Mouse (Mus musculus) CD8-positive naive resting alpha-beta T cell, adult 2 months (primary cell): ENCODE data around the gene Apopt1.
"Not testable (repeated sequence)": the region's sequence is repeated elsewhere in the genome, so short reads cannot be mapped to it uniquely, and the experiment has no call there.

Source experiments
- DNase-seq, 2 experiments: peaks; one replicate each; pipeline ENCODE4 v3.0.0; 2022; ENCODE audit warnings: low read depth in 2 of 2, low spot score in 2 of 2

The Apopt1 gene

DNA sequence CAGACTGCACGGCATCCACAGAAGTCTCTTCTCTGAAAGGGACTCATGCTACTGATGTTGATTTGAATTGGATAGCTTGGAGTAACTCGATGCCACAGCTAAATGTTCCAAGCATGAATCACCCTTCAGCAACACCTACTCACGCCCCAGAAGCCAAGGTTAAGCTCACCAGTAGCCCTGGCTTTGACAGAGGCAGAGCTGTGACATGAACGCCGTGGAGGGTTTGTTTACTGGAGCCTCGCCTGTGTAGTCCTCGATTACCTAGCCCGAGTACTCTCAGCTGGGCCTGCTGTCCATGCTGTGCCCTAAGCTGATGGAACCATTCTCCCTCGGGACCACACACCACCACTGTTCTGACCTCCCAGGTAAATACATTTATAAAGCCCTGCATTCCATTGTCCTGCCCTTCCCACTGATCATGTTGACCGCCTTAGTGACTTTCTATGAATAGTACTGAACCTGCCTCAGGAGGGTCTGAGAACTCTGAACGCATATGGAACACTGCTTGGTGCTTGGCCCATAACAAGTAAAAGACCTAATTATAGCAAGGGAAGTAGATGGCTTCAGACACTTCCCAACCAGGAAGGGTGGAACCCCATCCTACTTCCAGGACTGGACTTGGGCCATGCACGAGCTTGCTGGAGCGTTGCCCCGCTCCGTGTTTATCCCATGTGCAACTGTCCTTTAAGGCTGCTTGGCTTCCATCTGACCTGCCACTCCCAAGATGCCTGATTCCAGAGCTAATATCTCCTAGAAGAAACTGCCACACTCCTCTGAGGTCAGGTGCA is 7.7 kb upstream of the Apopt1 start:
- DNase-seq: no peak

GRCm38 (mm10) chr12:111708181-111708580 is 4.9 kb upstream of the Apopt1 start:
- no peak for DNase-seq

DNA sequence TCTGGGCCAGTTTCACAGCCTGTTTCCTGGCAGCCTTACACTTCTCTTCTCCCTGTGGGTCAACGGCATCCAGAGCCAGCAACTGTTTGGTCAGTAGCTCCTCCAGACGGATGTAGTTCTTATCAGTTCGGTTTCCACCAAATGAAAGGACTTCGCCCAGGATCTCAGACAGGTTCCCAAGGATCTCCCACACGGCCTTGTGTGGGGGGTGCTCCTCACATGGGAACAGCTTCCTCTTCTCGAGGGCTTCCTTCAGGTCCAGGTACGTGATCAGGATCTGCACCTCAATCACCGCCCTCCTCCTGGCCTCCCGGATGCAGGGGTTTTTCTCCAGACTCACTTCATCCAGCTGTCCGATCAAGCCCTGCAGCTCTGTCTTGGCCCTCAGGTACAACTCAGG is 3.0 kb upstream of the Apopt1 start:
- DNase-seq: no peak

DNA sequence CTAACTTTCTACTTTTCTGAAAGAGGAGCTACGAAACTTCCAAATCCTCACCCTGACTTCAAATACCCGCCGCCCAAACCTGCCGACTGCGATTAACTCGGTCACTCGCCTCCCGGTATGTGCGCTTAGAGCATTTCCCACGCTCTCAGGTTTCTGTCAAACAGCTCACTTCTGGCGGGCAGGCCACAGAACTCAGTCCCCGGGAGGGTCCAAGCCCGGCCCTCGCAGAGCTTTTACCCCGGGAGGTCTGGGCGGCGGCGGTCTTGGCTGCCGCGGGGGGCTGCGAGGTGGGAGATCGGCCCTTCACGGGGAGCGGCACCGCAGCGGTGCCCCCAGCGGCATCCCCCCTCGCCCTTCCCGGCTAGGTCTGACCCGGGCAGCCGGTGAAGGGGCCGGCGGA is 585 bp upstream of the Apopt1 start:
- peak in 1 of 2 experiments; percentile 18 for DNase-seq

- not testable (repeated sequence) for DNase-seq
Observed at GRCm38 (mm10) chr12:111713880-111714279, 819 bp downstream of the Apopt1 start.

DNA sequence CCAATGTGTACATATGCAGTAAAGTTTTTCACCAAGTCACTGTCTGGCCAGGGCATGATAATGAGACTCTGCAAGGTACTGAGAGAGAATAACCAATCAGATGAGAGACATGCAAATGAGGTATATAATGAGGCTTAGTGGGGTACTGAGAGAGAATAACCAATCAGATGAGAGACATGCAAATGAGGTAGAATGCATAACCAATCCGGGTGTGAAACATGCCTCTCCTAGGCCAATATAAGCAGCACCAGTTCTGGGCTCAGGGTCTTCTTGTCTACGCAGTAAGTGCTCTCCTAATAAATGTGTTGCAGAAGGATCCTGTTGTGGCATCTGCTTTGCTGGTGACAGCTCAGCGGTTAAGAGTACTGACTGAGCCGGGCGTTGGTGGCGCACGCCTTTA is 3.4 kb downstream of the Apopt1 start:
- no peak for DNase-seq

DNA sequence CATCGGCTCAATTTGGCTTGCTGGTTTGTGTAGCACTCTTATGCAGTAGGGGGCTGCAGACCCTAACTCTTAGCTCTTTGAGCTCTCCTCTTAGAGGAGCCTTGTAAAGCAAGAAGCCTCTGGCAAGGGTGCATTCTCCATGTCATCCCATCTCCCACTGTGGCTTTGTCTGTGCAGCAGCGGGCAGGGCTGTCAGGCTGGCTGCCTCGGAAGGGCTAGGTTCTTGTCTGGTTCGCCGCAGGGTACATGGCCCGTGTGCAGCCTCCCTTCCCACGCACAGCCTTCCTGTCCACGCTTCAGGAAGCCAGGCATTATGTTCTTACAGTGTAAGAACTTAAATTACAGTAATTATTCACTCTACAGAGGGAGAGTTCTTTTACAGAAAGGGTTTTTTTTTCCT is 5.6 kb downstream of the Apopt1 start:
- DNase-seq: no peak

DNA sequence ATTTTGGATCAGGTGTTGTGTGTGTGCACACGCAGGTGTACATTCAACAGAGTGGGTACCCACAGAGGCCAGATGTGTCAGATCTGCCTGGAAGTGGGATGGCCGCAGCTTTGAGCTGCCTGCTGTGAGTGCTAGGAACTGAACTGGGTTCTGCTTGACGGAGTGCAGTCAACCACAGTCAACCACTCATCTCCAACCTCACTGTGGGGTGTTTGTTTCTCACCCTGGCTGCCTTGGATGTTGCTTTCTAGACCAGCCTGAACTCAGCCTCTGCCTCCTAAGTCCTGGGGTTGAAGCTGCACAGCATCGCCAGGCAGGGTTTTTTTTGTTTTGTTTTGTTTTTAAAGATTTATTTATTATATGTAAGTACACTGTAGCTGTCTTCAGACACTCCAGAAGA is 7.2 kb downstream of the Apopt1 start:
- DNase-seq: no peak

DNA sequence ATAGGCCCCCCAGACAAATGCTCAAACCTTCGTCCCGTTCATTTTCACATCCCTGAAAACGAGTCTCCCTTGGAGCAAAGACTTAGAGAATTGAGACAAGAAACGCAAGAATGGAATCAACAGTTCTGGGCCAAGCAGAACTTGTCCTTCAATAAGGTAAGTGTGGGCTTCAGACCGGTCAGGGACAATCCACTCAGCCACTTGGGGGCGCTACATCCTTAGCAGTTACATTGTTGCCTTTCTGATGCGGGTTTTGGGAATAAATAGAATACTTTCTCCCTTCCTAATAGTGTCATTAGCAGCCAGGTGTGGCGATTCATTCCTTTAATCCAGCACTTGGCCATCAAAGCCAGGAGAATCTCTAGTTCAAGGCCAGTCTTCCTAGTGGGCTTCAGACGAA is 9.6 kb downstream of the Apopt1 start:
- DNase-seq: peak; percentile 13 to 32

GRCm38 (mm10) chr12:111724638-111725337 is 11.7 kb downstream of the Apopt1 start:
- DNase-seq: no peak

DNA sequence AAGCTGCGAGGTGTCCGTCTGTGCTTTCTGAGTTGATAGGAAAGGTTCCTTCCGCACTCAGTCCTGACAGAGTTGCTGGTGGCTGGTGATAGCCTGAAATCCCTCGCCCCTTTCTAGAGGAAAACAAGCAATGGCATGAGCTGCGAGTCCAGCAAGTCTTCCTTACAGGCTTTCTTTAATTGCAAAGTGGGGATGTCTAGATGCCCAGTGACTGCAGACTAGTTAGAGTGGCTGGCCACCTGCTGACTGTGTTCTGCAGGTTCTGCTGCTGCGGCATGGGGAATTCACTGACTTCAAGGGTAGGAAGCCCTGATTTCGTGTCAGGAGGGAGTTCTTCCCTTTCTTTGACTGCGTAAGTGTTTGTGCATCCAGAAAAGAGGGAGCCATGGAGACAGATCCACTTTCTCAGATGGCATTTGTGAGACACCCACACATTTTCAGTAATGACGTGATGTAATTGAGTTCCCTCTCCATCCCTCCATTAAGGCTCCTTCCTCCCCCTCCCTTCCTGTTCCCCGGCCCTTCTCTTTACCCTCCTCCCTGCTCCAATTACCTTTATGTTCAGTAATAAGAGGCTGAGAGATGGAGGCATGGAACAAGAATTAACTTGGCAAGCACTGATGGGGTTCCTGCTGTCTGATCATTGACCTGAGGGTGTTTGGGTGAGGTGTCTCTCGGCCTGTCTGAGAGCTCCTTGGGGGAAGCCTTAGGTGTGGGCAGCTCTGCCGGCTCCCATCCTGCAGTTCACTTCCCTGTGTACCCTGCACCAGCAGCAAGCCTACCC is 12.5 kb downstream of the Apopt1 start:
- no peak for DNase-seq

GRCm38 (mm10) chr12:111726122-111726463 is 13.0 kb downstream of the Apopt1 start:
- no peak for DNase-seq

- DNase-seq: no peak
Observed at GRCm38 (mm10) chr12:111727956-111728355, 14.9 kb downstream of the Apopt1 start.

GRCm38 (mm10) chr12:111731822-111732807 is 19.1 kb downstream of the Apopt1 start:
- DNase-seq: peak; percentile 67 to 79

- no peak for DNase-seq
Observed at GRCm38 (mm10) chr12:111732921-111733320, 19.9 kb downstream of the Apopt1 start.

GRCm38 (mm10) chr12:111734912-111735311 is 21.9 kb downstream of the Apopt1 start:
- DNase-seq: no peak

DNA sequence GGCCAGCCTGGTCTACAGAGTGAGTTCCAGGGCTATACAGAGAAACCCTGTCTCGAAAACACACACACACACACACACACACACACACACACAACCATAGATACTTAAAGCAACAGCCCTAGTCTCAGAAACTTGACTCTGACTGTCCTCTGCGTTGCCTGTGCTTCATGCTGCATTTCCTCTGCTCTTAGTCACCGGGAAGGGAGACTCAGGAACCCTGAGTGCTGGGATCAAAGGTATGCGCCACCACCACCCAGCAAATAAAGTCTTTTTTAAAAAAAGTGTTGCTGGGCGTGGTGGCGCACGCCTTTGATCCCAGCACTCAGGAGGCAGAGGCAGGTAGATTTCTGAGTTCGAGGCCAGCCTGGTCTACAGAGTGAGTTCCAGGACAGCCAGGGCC is 23.6 kb downstream of the Apopt1 start:
- DNase-seq: not testable (repeated sequence)

GRCm38 (mm10) chr12:111737370-111737769 is 24.3 kb downstream of the Apopt1 start:
- no peak for DNase-seq

DNA sequence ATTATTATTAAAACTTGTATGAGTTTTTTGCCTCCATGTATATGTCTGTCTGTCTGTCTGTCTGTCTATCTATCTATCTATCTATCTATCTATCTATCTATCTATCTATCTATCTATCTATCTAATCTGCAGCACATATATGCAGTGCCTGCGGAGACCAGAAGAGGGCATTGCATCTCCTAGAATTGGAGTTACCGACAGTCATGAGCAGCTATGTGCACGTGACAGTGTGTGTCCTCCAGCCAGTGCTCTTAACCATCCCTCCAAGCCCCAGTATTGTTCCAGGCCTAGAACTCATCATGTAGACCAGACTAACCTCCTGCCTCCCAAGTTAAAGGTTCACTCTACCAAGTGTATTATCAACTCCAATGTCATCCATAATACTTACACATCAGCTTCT is 25.7 kb downstream of the Apopt1 start:
- peak in 1 of 2 experiments; percentile 23 for DNase-seq

DNA sequence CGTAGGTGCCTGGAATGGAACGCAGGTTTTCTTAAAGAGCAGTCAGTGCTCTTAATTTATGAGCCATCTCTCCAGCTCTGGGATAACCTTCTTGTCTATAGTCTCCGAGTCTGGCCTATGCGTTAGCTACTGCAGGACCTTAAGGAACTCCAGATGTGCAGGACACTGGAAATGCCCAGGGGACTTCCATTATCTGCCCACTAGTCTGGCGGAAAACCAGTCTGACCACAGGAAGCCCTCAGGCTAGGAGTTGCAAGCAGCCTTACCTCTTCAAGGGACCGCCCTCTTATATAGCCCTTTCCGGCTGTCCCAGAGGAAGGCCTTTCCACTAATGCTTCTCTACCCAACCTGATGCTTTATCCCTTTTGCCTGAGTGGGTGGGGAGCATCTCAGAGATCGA is 28.3 kb downstream of the Apopt1 start:
- DNase-seq: no peak

DNA sequence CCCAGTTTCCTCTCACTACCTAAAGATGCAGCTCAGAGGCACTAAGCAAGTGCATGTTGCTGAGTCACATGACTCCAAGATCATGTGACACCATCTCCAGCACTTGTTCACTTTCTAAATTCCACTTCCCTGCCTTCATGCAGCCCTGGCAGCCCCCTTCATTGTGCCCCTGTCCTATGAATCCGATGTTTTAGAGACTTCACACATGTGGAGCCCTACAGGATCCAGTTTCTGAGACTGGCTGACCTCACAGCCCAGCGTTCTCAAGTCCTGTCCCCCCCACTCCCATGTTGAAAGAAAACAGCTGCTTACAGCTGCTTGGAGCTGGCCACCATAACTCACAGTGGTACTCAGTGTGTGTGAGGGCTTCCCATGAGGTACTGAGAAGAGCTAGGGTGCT is 30.4 kb downstream of the Apopt1 start:
- DNase-seq: no peak
